Mouse (Mus musculus) E14TG2a.4 (cell line): ENCODE measurements around the gene Ankrd44.

ENCODE experiments used
- H3K27me3 ChIP-seq: 2 replicates; pipeline ENCODE4 v1.6.1; 2014; ENCODE audit warnings: low read length, control low read depth; ENCODE audit not compliant: insufficient read depth
- H3K36me3 ChIP-seq: 2 replicates; pipeline ENCODE4 v1.6.1; 2014; ENCODE audit warnings: low read length, control low read depth; ENCODE audit not compliant: insufficient read depth
- H3K4me1 ChIP-seq: replicated peaks from 2 replicates; pipeline ENCODE4 v1.6.1; 2014; ENCODE audit warnings: low read depth, low read length, control low read depth
- H3K4me3 ChIP-seq: replicated peaks from 2 replicates; pipeline ENCODE4 v1.5.1; 2014; ENCODE audit warnings: mild to moderate bottlenecking, low read length
- H3K9me3 ChIP-seq: 2 replicates; pipeline ENCODE4 v1.6.1; 2014; ENCODE audit warnings: low read length, control low read depth
- CTCF ChIP-seq: conservative IDR thresholded peaks from 2 replicates; pipeline ENCODE4 v1.5.1; 2014; ENCODE audit warnings: low read length
- NANOG ChIP-seq: IDR thresholded peaks from 2 replicates; pipeline ENCODE4 v1.6.1; 2014; ENCODE audit warnings: borderline replicate concordance, low read length, mixed read lengths
- POU5F1 ChIP-seq: IDR thresholded peaks from 2 replicates; pipeline ENCODE4 v1.6.1; 2014; ENCODE audit warnings: low read length, borderline replicate concordance

The Ankrd44 gene

DNA sequence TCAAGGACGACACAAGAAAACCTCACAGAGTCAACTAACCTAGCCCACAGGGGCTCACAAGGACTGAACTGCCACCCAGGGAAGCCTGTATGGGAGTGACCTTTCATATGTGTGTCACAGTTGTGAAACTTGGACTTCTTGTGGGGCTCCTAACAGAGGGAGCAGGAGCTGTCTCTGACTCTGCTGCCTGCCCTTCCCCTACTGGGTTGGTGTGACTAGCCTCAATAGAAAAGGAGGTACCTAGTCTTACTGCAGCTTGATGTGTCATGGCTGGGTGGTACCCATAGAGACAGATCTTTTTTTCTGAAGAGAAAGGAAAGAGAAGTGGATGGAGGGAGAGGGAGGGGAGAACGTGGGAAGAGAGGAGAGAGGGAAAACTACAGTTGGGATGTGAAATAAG is 22.0 kb downstream of the Ankrd44 start:
- Histone ChIP-seq H3K27me3 (no peaks in the 10 kb centered on the region), H3K4me3 (no peak overlapping the region), H3K36me3 (no peaks in the 10 kb centered on the region)

DNA sequence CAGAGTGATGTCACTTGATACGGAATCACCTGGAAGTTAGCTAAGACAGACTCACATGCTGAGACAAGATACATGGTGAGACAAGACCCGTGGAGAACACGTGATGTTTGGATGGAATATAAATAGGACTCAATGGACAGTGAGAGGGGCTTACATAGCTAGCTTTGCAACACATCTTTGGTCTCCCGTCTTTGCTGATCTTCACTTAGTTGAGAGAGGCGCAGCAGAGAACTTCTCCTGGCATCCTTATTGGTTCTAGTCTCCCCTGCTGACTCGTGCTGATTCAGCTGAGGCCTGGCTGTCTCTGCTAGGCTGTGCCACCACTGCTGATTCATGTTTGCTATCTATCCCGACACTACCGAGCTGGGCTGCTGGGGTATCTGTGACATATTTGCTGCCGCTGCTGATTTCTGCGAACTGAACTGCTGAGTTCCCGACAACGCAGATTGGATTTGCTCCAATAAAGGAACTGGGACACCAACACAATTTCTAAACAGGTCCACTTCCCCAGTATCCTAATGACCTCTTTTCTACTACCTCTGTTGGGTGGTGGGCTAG is 23.4 kb downstream of the Ankrd44 start:
- TF ChIP-seq CTCF, result no peak
- TF ChIP-seq POU5F1, result no peak
- no peak for TF ChIP-seq NANOG

More for the DNA sequence above, 22.0 kb downstream of the Ankrd44 start:
- Histone ChIP-seq H3K4me1 (peaks cover 9% of the 10 kb centered on the region), H3K9me3 (no peaks in the 10 kb centered on the region)
- no peak for TF ChIP-seq POU5F1
- no peak for TF ChIP-seq NANOG
- no peak for TF ChIP-seq CTCF

DNA sequence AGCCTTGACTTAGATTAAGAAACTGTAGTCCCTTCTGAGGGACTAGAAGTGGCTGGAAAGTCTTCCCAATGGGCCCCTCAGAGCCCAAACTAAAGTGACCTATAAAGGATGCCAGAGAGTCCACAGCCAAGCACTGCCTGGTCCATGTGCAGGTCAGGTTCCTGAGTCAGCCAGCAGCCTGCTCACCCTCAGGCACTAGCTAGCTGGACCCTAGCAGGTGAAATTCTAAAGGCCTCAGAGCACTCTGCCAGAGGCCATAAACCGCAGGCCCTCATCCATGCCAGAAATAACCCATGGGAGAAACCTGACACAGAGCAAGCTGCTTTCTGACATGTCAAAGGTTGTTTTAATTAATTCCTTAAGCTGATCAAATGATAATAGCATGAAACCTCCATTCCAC is 25.1 kb downstream of the Ankrd44 start:
- no peak for TF ChIP-seq POU5F1
- TF ChIP-seq NANOG, result no peak
- no peak for TF ChIP-seq CTCF
- Histone ChIP-seq H3K9me3 (no peaks in the 10 kb centered on the region), H3K36me3 (no peaks in the 10 kb centered on the region), H3K4me3 (no peak overlapping the region), H3K4me1 (no peaks in the 10 kb centered on the region), H3K27me3 (no peaks in the 10 kb centered on the region)

More for the DNA sequence above, 23.4 kb downstream of the Ankrd44 start:
- Histone ChIP-seq H3K9me3 (no peaks in the 10 kb centered on the region), H3K4me1 (peaks cover 5% of the 10 kb centered on the region; the same call in 1 of the 2 replicates), H3K36me3 (no peaks in the 10 kb centered on the region), H3K4me3 (no peak overlapping the region), H3K27me3 (no peaks in the 10 kb centered on the region)

DNA sequence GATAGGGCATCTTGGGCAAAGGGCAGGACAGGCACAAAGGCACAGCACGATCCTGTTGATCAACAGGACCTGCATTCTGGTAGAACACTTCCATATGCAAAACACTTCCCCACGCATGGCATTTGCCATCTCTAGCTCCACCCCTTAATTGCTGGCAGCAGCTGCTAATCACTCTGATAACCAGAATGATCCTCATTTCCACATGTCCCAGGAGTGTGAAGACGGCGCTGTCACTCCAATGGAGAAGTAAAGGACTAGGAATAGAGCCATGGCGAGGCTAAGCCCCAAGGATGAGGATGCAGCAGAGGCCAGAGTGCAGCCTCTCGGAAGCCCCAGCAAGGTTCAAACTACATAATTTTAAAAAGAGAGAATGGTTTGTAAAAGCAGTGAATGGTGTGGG is 26.9 kb downstream of the Ankrd44 start:
- no peaks in the 10 kb centered on the region for H3K4me1 ChIP-seq
- no peaks in the 10 kb centered on the region for H3K36me3 ChIP-seq
- H3K27me3 ChIP-seq, result no peaks in the 10 kb centered on the region
- TF ChIP-seq CTCF, result no peak
- TF ChIP-seq NANOG, result no peak
- TF ChIP-seq POU5F1, result no peak
- no peak overlapping the region for H3K4me3 ChIP-seq
- no peaks in the 10 kb centered on the region for H3K9me3 ChIP-seq

DNA sequence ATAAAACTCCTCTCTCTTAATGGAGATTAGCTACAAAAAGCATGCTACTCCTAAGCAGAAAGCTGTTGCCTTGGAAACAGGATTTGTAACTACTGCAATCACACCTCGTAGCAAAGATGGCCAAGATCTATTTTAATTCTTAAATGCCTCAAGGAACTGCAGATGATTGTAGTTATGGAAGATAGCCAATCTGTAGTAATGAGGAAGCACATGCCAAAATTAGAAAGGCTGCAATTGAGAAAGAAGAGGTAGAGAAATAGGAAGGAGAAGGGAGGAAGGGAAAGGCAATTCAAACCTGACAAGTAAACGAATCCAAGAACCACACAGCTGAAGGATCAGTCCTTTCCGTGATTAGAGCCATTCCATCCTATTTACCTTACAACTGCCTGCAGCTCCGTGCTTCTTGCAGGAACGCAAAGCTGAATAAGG is 27.5 kb downstream of the Ankrd44 start:
- no peaks in the 10 kb centered on the region for H3K4me1 ChIP-seq
- H3K27me3 ChIP-seq, result no peaks in the 10 kb centered on the region
- H3K4me3 ChIP-seq, result no peak overlapping the region
- no peaks in the 10 kb centered on the region for H3K36me3 ChIP-seq
- no peaks in the 10 kb centered on the region for H3K9me3 ChIP-seq
- TF ChIP-seq POU5F1 (no peak), CTCF (no peak), NANOG (no peak)

DNA sequence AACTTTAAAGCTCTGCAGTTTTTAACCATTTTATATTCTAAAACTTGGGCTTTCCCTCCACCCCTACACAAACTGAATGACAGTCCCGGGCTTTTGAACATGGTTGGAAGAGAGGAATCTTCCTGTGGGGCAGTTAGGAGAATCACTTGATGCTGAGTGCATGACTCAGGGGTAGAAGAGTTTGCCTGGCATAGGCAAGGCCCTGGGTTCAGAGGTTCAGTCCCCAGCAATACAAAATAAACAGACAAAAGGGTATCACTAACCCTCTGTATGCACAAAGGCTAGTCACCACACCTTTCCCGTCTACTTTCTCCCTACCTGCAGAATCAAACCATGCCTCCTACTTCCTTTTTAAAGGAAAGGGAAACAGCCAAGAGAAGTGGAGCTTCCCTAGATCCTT is 28.5 kb downstream of the Ankrd44 start:
- no peak overlapping the region for H3K4me3 ChIP-seq
- no peaks in the 10 kb centered on the region for H3K9me3 ChIP-seq
- H3K36me3 ChIP-seq, result no peaks in the 10 kb centered on the region
- no peaks in the 10 kb centered on the region for H3K27me3 ChIP-seq
- TF ChIP-seq CTCF (no peak), POU5F1 (no peak), NANOG (no peak)
- no peaks in the 10 kb centered on the region for H3K4me1 ChIP-seq

DNA sequence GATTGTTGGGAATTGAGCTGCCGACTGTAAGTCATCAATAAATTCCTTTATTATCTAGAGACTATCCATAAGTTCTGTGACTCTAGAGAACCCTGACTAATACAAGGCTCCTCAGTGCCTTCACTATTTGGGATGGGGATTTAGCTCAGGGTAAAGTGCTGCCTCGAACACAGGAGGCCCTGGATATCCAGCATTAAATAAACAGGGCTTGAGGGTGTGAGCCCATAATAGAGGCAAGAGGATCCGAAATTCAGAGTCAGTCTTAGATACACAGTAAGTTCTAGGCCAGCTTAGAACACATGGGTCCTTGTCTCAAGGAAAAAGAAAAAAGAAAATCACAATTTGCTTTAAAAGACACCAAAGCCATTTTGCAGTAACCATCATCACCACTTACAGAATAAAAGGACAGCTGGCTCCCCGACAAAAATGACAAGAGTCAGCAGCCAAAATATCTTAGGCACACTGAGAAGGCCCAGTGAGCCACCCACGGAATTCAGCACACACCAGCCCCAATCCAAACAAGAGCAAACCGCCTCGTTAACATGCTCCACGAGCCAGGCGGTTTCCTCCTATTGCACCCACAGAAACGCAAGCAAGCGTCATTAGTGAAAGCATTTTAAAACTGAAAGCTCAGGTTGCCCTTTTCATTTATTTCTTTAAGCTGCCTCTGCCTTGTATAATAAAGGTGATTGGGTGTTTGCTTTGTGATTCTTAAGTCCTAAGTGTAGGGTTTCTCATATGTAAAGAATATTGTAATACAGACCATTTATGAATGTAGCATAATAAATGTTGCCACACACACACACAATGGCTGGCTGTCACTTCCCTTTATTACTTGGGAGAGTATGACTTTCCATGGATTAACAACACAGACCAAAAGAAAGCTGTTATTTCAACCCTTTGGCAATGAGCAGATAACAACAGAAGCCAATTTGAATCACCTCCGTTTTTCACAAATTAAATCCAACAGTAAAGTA is 29.8 kb downstream of the Ankrd44 start:
- H3K9me3 ChIP-seq, result no peaks in the 10 kb centered on the region
- H3K27me3 ChIP-seq, result no peaks in the 10 kb centered on the region
- H3K36me3 ChIP-seq, result no peaks in the 10 kb centered on the region
- no peak overlapping the region for H3K4me3 ChIP-seq
- TF ChIP-seq NANOG (no peak), POU5F1 (no peak), CTCF (no peak)
- H3K4me1 ChIP-seq, result no peaks in the 10 kb centered on the region

DNA sequence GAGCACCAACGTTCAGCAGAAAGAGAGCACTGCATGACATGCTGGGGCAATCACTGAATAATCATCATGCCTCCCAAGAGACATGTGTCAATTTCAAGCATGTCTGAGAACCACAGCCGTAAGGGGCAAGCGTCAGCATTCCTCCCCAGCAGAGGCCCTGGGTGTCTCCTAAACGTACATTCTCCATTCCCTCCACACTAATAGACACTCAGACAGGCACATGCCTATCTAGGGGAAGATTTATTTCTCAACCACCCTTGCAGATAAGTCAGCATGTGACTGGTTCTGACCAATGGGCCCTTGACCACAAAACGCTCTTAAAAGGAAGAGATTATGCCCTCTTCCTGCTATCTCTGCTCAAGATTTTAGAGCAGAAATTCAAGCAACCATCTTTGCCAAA is 37.7 kb downstream of the Ankrd44 start:
- no peaks in the 10 kb centered on the region for H3K36me3 ChIP-seq
- H3K4me3 ChIP-seq, result no peak overlapping the region
- no peaks in the 10 kb centered on the region for H3K27me3 ChIP-seq
- TF ChIP-seq POU5F1, result no peak
- no peak for TF ChIP-seq NANOG
- TF ChIP-seq CTCF, result no peak
- H3K9me3 ChIP-seq, result no peaks in the 10 kb centered on the region
- no peaks in the 10 kb centered on the region for H3K4me1 ChIP-seq
